Mouse (Mus musculus) intestine, embryonic 14.5 days (tissue): ENCODE measurements around the gene Tmem101. TPM values are rescaled to one million over a fixed set of nuclear protein-coding genes. Genes with fewer than 3 reads are reported as not detected.

ENCODE experiments used
- ATAC-seq: fragments of 200-750 bp; cut with Nextera tagmentation; replicated peaks from 2 replicates; pipeline ENCODE4 v1.8.0; 2017; ENCODE audit warnings: low read depth, moderate number of reproducible peaks, moderate TSS enrichment, moderate library complexity; ENCODE audit not compliant: low FRiP score, low TSS enrichment
- DNase-seq: peaks from one replicate; pipeline ENCODE4 v3.0.0-alpha.2; 2018; ENCODE audit warnings: low spot score
- H3K27ac ChIP-seq: fragments of 300-500 bp; sonication (generic); 2 replicates; pipeline ENCODE4 v1.5.1; 2014; ENCODE audit warnings: low read depth, mild to moderate bottlenecking, control low read depth
- H3K27me3 ChIP-seq: fragments of 300-500 bp; sonication (generic); replicated peaks from 2 replicates; pipeline ENCODE4 v1.6.1; 2014; ENCODE audit warnings: low read length, control low read depth; ENCODE audit not compliant: control insufficient read depth, insufficient read depth
- H3K36me3 ChIP-seq: fragments of 300-500 bp; sonication (generic); 2 replicates; pipeline ENCODE4 v1.6.1; 2014; ENCODE audit warnings: low read length, control low read depth; ENCODE audit not compliant: control insufficient read depth, insufficient read depth
- H3K4me1 ChIP-seq: fragments of 300-500 bp; sonication (generic); replicated peaks from 2 replicates; pipeline ENCODE4 v1.6.1; 2014; ENCODE audit warnings: low read length, control low read depth, mixed read lengths; ENCODE audit not compliant: control insufficient read depth, insufficient read depth
- H3K4me2 ChIP-seq: fragments of 300-500 bp; sonication (generic); 2 replicates; pipeline ENCODE4 v1.6.1; 2014; ENCODE audit warnings: low read length
- H3K4me3 ChIP-seq: fragments of 300-500 bp; sonication (generic); 2 replicates; pipeline ENCODE4 v1.5.1; 2014; ENCODE audit warnings: low read depth, low read length, control low read depth, mixed read lengths
- H3K9ac ChIP-seq: fragments of 300-500 bp; sonication (generic); 2 replicates; pipeline ENCODE4 v1.6.1; 2014; ENCODE audit warnings: mild to moderate bottlenecking, low read length
- H3K9me3 ChIP-seq: fragments of 300-500 bp; sonication (generic); 2 replicates; pipeline ENCODE4 v1.6.1; 2016; ENCODE audit warnings: low read length, control low read depth; ENCODE audit not compliant: control insufficient read depth
- WGBS: fragments of 180-500 bp; shearing (Covaris S2); extraction: QIAGEN DNeasy Blood & Tissue Kit; methylation state at CpG from one replicate; pipeline ENCODE4 v1.1.7; 2014; 5-methylcytosine and 5-hydroxymethylcytosine counted together
- polyA plus RNA-seq: library from polyadenylated mRNA; unstranded; fragments of >200 nt; fragmentation: Nextera tagmentation; extraction: Ambion mirVana; gene quantifications from 2 replicates; pipeline ENCODE4 v1.2.1, GENCODE M21; 2014

Gene Tmem101
- polyA plus RNA-seq, 1 experiment from 2014 or later, result 22.6 TPM

DNA sequence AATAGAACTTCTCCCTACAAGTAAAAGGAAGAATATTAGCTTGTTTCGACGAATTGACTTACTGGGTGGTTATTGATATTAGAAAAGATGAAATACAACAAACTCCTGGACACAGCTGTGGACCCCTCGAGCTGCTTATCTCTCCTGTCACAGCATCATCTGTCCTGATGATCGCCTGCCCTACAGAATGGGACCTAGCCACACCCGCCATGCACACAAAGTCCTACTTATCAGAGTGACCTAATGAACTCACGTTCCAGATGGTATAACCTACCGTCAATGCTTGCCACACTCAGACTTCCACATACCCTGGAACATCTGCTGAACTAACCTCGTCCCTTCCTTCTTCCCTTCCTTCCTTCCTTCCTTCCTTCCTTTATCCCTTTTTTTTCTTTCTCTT lies 40.0 kb downstream of the Tmem101 start:
- no peak for ATAC-seq
- Histone ChIP-seq H3K4me1 (no peaks in the 10 kb centered on the region), H3K9me3 (no peaks in the 10 kb centered on the region), H3K36me3 (no peaks in the 10 kb centered on the region), H3K4me3 (no peak overlapping the region), H3K27me3 (no peaks in the 10 kb centered on the region), H3K27ac (no peak overlapping the region), H3K4me2 (no peak overlapping the region), H3K9ac (no peak overlapping the region)
- 62% methylated on average over 8 of the region's 8 CpGs for WGBS
- DNase-seq, result no peak

GRCm38 (mm10) chr11:102111576-102111975 lies 44.6 kb downstream of the Tmem101 start:
- no peak for ATAC-seq

DNA sequence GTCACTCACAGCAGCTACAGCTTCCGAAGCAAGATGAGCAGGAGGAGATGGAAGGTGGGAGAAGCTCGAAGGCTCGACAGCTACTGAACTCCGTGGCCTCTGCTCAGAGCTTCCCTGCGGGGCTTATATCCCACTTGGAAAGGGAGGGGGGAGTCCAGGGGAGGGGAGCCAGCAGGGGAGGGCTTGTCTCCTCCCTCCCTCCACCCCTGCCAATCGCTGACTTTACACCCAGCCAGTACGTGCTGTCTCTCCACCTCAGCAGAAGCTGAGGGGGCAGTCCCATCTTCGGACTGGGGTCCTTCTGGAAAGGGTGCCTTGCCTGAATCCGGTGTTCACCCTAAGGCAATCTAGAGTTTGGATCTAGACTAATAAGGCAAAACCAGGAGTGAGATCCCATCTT lies 48.5 kb downstream of the Tmem101 start, which contains the start of gene Pyy:
TSS of gene Pyy (minus strand) at position 101 of the 400 bp plus-strand sequence.
- Histone ChIP-seq H3K4me1 (0 out of 2 replicates have a peak, but pooled peaks cover 4% of the 10 kb centered on the region), H3K9ac (no peak within 1 kb of the TSS), H3K9me3 (no peaks in the 10 kb centered on the region), H3K27ac (no peak within 1 kb of the TSS), H3K4me3 (no peak within 1 kb of the TSS), H3K36me3 (no peaks in the 10 kb centered on the region), H3K4me2 (peak within 1 kb of the TSS; percentile 6; the same call in 1 of the 2 replicates), H3K27me3 (peaks cover 59% of the 10 kb centered on the region)
- 11% methylated on average over 9 of the region's 9 CpGs for WGBS
- no peak for DNase-seq
- no peak for ATAC-seq

More at GRCm38 (mm10) chr11:102111576-102111975, 44.6 kb downstream of the Tmem101 start:
- Histone ChIP-seq H3K27me3 (peaks cover 27% of the 10 kb centered on the region), H3K27ac (no peak overlapping the region), H3K4me2 (no peak overlapping the region), H3K4me3 (no peak overlapping the region), H3K9ac (no peak overlapping the region), H3K36me3 (no peaks in the 10 kb centered on the region), H3K9me3 (no peaks in the 10 kb centered on the region), H3K4me1 (0 out of 2 replicates have a peak, but pooled peaks cover 4% of the 10 kb centered on the region)
- DNase-seq, result no peak
- 73% methylated on average over 5 of the region's 5 CpGs for WGBS

DNA sequence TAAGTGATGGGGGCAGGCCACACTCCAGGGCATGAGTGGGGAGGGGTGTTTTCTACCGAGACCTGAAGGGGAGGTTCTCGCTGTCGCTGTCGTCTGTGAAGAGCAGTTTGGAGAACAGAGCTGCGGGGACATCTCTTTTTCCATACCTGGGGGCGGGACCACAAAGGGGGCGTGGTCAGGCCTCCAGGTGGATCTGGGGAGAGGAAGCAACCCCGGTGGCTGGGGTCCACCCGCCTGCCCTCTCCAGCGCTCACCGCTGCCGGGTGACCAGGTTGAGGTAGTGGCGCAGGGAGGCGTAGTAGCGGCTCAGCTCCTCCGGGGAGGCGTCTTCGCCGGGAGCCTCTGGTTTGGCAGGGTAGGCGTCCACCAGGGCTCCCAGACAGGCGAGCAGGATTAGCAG lies 49.3 kb downstream of the Tmem101 start:
- H3K4me2 ChIP-seq, result peak overlapping the region; percentile 6; the same call in 1 of the 2 replicates
- peaks cover 9% of the 10 kb centered on the region; the same call in 1 of the 2 replicates for H3K4me1 ChIP-seq
- H3K4me3 ChIP-seq, result no peak overlapping the region
- DNase-seq (no peak), ATAC-seq (no peak)
- no peaks in the 10 kb centered on the region for H3K9me3 ChIP-seq
- no peak overlapping the region for H3K9ac ChIP-seq
- H3K27me3 ChIP-seq, result peaks cover 59% of the 10 kb centered on the region
- H3K27ac ChIP-seq, result no peak overlapping the region
- H3K36me3 ChIP-seq, result no peaks in the 10 kb centered on the region
- WGBS, result 5% methylated on average over 21 of the region's 21 CpGs

Other genes with a start within 250 kb of the Tmem101 start
- not detected in 2 replicates for gene Sost, start 189.4 kb downstream of the Tmem101 start, polyA plus RNA-seq
- gene Cfap97d1, start 172.1 kb downstream of the Tmem101 start, polyA plus RNA-seq, result not detected in 2 replicates
- 25.3 and 27.0 TPM in 2 replicates for gene Dusp3, start 169.4 kb downstream of the Tmem101 start, polyA plus RNA-seq
- 11.0 and 12.2 TPM in 2 replicates for gene Mpp3, start 127.9 kb downstream of the Tmem101 start, polyA plus RNA-seq
- gene Cd300lg, start 114.9 kb downstream of the Tmem101 start, polyA plus RNA-seq, result 0.31 and 0.51 TPM in 2 replicates
- 7.0 TPM in 2 replicates for gene Mpp2, start 67.9 kb downstream of the Tmem101 start, polyA plus RNA-seq
- gene Ppy, start 55.1 kb downstream of the Tmem101 start, polyA plus RNA-seq, result 2.0 TPM in 1 of 2 replicates, not detected in the other
- 41.5 TPM in 1 of 2 replicates, not detected in the other for gene Pyy, start 48.6 kb downstream of the Tmem101 start, polyA plus RNA-seq
- 1.7 and 3.4 TPM in 2 replicates for gene Nags, start 10.9 kb downstream of the Tmem101 start, polyA plus RNA-seq
- 88.4 and 89.9 TPM in 2 replicates for gene Lsm12, start 28.9 kb upstream of the Tmem101 start, polyA plus RNA-seq
- 36.0 and 37.4 TPM in 2 replicates for gene G6pc3, start 33.2 kb upstream of the Tmem101 start, polyA plus RNA-seq
- gene Hdac5, start 73.8 kb upstream of the Tmem101 start, polyA plus RNA-seq, result 45.4 and 53.2 TPM in 2 replicates
- 16.5 and 16.6 TPM in 2 replicates for gene BC030867, start 92.5 kb upstream of the Tmem101 start, polyA plus RNA-seq
- 0.08 and 0.16 TPM in 2 replicates for gene Asb16, start 112.3 kb upstream of the Tmem101 start, polyA plus RNA-seq
- 50.5 and 55.5 TPM in 2 replicates for gene Tmub2, start 128.5 kb upstream of the Tmem101 start, polyA plus RNA-seq
- gene Atxn7l3, start 140.2 kb upstream of the Tmem101 start, polyA plus RNA-seq, result 17.5 and 18.1 TPM in 2 replicates
- 85.5 and 86.0 TPM in 2 replicates for gene Ubtf, start 163.3 kb upstream of the Tmem101 start, polyA plus RNA-seq
- gene Slc4a1, start 209.8 kb upstream of the Tmem101 start, polyA plus RNA-seq, result 1.8 and 2.8 TPM in 2 replicates
- 7.6 and 10.0 TPM in 2 replicates for gene Rundc3a, start 237.0 kb upstream of the Tmem101 start, polyA plus RNA-seq